Mouse (Mus musculus) myocyte (in vitro differentiated cells): ENCODE results near the gene Ube2f.

Source experiments
- CEBPB ChIP-seq: IDR thresholded peaks from 2 replicates; pipeline ENCODE4 v1.6.1; 2011; ENCODE audit warnings: mild to moderate bottlenecking, moderate library complexity; ENCODE audit not compliant: poor library complexity, insufficient read depth, severe bottlenecking
- MYOD1 ChIP-seq, 3 experiments: IDR thresholded peaks; one replicate each; pipeline ENCODE4 v1.6.1; 2011; ENCODE audit warnings: control low read depth in 2 of 3, low read depth in 2 of 3, mild to moderate bottlenecking in 2 of 3, moderate library complexity in 1 of 3; ENCODE audit not compliant: insufficient read length in 2 of 3, control insufficient read depth in 1 of 3
- POLR2A ChIP-seq: IDR thresholded peaks from one replicate; pipeline ENCODE4 v1.6.1; 2011; ENCODE audit warnings: low read depth, mild to moderate bottlenecking, control low read depth, moderate library complexity; ENCODE audit not compliant: insufficient read length
- POLR2AphosphoS2 ChIP-seq: IDR thresholded peaks from one replicate; pipeline ENCODE4 v1.6.1; 2011; ENCODE audit warnings: low read depth, control low read depth; ENCODE audit not compliant: insufficient read length
- TCF12 ChIP-seq: IDR thresholded peaks from one replicate; pipeline ENCODE4 v1.6.1; 2011; ENCODE audit warnings: mild to moderate bottlenecking, control low read depth; ENCODE audit not compliant: poor library complexity, insufficient read depth, severe bottlenecking

DNA sequence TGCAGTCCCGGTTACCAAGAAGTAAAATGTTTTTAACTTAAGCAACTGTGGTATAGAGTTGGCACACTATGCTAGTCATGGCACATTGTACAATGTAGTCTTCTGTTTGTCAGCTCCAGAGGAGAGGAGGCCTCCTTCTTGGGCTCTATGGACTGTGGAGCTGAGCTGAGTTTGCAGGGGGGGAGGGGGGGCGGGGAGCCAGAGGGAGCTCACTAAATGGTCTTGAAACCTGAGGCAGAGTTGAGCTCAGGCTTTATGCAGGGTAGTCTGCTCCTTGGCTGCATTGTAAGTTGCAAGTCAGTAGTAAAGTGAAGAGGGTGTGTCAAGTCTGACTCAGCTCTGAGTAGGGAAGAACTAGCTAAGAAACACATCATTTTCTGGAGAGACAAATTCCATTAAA is 22.2 kb downstream of the Ube2f start:
- no peak for TF ChIP-seq POLR2A
- no peak for TF ChIP-seq MYOD1 (IDR thresholded peaks at IDR 0.05; ENCODE audit: control insufficient read depth in 1 of 3, insufficient read length in 2 of 3, low read depth in 2 of 3)
- no peak for TF ChIP-seq POLR2AphosphoS2
- TF ChIP-seq TCF12: no peak
- no peak for TF ChIP-seq CEBPB
